Mouse (Mus musculus): ENCODE results near the gene Vmn1r5. TPM values are rescaled to one million over a fixed set of nuclear protein-coding genes. Genes with fewer than 3 reads are reported as not detected.

Vmn1r5 gene
- polyA plus RNA-seq, 1 experiment from 2014 or later = not detected

Other genes with a start within 250 kb of the Vmn1r5 start
- 30.5 and 33.7 TPM in 2 replicates for gene Kbtbd2, start 172.5 kb upstream of the Vmn1r5 start, polyA plus RNA-seq (2015; fragmentation: Nextera tagmentation; extraction: Ambion mirVana)
- 171 and 199 TPM in 2 replicates for gene Fkbp9, start 138.2 kb upstream of the Vmn1r5 start, polyA plus RNA-seq (2015; fragmentation: Nextera tagmentation; extraction: Ambion mirVana)
- gene Nt5c3, start 46.3 kb upstream of the Vmn1r5 start, polyA plus RNA-seq (2015; fragmentation: Nextera tagmentation; extraction: Ambion mirVana) = 66.0 and 67.4 TPM in 2 replicates
- 0.22 and 0.72 TPM in 2 replicates for gene Vmn1r4, start 46.3 kb upstream of the Vmn1r5 start, polyA plus RNA-seq (2015; fragmentation: Nextera tagmentation; extraction: Ambion mirVana)
- not detected in 2 replicates for gene Vmn1r6, start 27.0 kb downstream of the Vmn1r5 start, polyA plus RNA-seq (2015; fragmentation: Nextera tagmentation; extraction: Ambion mirVana)
- gene Vmn1r7, start 55.1 kb downstream of the Vmn1r5 start, polyA plus RNA-seq (2015; fragmentation: Nextera tagmentation; extraction: Ambion mirVana) = not detected in 2 replicates
- gene Vmn1r8, start 62.0 kb downstream of the Vmn1r5 start, polyA plus RNA-seq (2015; fragmentation: Nextera tagmentation; extraction: Ambion mirVana) = not detected in 2 replicates
- not detected in 2 replicates for gene Vmn1r9, start 96.5 kb downstream of the Vmn1r5 start, polyA plus RNA-seq (2015; fragmentation: Nextera tagmentation; extraction: Ambion mirVana)
- gene Vmn1r10, start 139.2 kb downstream of the Vmn1r5 start, polyA plus RNA-seq (2015; fragmentation: Nextera tagmentation; extraction: Ambion mirVana) = not detected in 2 replicates
- not detected in 2 replicates for gene Vmn1r11, start 163.2 kb downstream of the Vmn1r5 start, polyA plus RNA-seq (2015; fragmentation: Nextera tagmentation; extraction: Ambion mirVana)
- not detected in 2 replicates for gene Vmn1r12, start 186.6 kb downstream of the Vmn1r5 start, polyA plus RNA-seq (2015; fragmentation: Nextera tagmentation; extraction: Ambion mirVana)
- not detected in 2 replicates for gene Vmn1r13, start 233.0 kb downstream of the Vmn1r5 start, polyA plus RNA-seq (2015; fragmentation: Nextera tagmentation; extraction: Ambion mirVana)